Mouse (Mus musculus) E14TG2a.4 (cell line): ENCODE data around the gene Smg1.

Experiments
- CTCF ChIP-seq: conservative IDR thresholded peaks from 2 replicates; pipeline ENCODE4 v1.5.1; 2014; ENCODE audit warnings: low read length
- NANOG ChIP-seq: IDR thresholded peaks from 2 replicates; pipeline ENCODE4 v1.6.1; 2014; ENCODE audit warnings: borderline replicate concordance, low read length, mixed read lengths
- POU5F1 ChIP-seq: IDR thresholded peaks from 2 replicates; pipeline ENCODE4 v1.6.1; 2014; ENCODE audit warnings: low read length, borderline replicate concordance

DNA sequence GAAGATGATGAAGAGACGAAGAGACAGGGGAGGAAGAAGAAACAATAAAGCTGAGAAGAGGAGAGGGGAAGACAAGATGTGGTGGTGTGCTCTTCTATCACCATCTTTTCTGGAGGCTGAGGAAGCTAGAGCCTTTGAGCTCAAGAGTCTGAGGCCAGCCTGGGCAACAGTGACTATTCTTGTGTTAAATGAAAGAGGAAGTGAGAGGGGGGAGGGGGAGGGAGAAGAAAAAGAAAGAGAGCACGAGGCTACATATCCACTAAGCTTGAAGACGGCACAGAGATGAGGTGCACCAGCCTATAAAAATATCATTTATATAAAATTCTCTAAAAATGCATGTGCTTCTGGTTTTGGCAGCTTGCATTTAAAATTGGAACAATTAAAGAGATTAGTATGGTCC lies 36.1 kb upstream of the Smg1 start:
- TF ChIP-seq CTCF (no peak), POU5F1 (no peak), NANOG (no peak)
